Comparison of ENCODE assay signal across 10 mouse cellular contexts in genomic region chr10:75032395-75032794, GRCm38 (mm10). TPM values are rescaled to one million over a fixed set of nuclear protein-coding genes. Genes with fewer than 3 reads are reported as not detected.
A peak's percentile ranks its signal among the peaks of the same experiment; 100 is the strongest.
DNase-seq lines count a peak whose midpoint lies in the region; ATAC-seq lines count a peak whose summit lies in the region.
"Had no signal": no experiment of that assay in that cellular context is flagged by ENCODE, and none has a peak within 500 bp of the region (broad histone marks: within the 10 kb centered on the region; RNA-seq: fewer than 3 reads in every experiment).

Gene Rsph14, minus strand, starts transcription at chr10:75032586.

- H3K27me3 ChIP-seq in embryonic facial prominence, embryonic 13.5 days = no peaks in the 10 kb centered on the region

- peak; percentile 41 for DNase-seq in urinary bladder, postnatal 25 days (ENCODE audit: low spot score)
- DNase-seq in urinary bladder, adult 2 months (ENCODE audit: low spot score) = no peak
- peak; percentile 74 to 80 for DNase-seq in heart, postnatal 10 days
- DNase-seq in layer of hippocampus, adult 9-11 months = peak; percentile 86
- peak; percentile 63 to 71 for DNase-seq in lung, postnatal 4 days
- peak; percentile 93 to 94 for DNase-seq in right cerebral cortex, postnatal 10 days (ENCODE audit: low spot score in 2 of 2)

- H3K9ac ChIP-seq in embryonic facial prominence, embryonic 13.5 days = no peak within 1 kb of the TSS

- H3K27ac ChIP-seq in embryonic facial prominence, embryonic 13.5 days = no peak within 1 kb of the TSS

- H3K4me2 ChIP-seq in embryonic facial prominence, embryonic 13.5 days = peak within 1 kb of the TSS; percentile 37; the same call in 1 of the 2 replicates

- intact Hi-C loops in heart, postnatal 10 days (cut with DNase I) = no loop called here

- peaks cover 24% of the 10 kb centered on the region for H3K4me1 ChIP-seq in embryonic facial prominence, embryonic 13.5 days

- no peak; the same call in 1 of the 2 replicates for ATAC-seq in embryonic facial prominence, embryonic 13.5 days (ENCODE audit: insufficient number of reproducible peaks, insufficient read depth, low FRiP score, low TSS enrichment, low read depth)
- ATAC-seq in megakaryocyte, adult 5-6 weeks (ENCODE audit: poor library complexity, severe bottlenecking) = no peak

- 26% methylated on average over 10 of the region's 10 CpGs for WGBS in embryonic facial prominence, embryonic 13.5 days

- H3K4me3 ChIP-seq in embryonic facial prominence, embryonic 13.5 days = no peak within 1 kb of the TSS

- H3K36me3 ChIP-seq in embryonic facial prominence, embryonic 13.5 days = no peaks in the 10 kb centered on the region

- no peaks in the 10 kb centered on the region for H3K9me3 ChIP-seq in embryonic facial prominence, embryonic 13.5 days

RNA-seq across cellular contexts. Expression of gene Rsph14, which starts in this region (rescaled TPM):
- not detected in 2 replicates for polyA plus RNA-seq in urinary bladder, adult 2 months (2012; rRNA removed)
- polyA plus RNA-seq in embryonic facial prominence, embryonic 13.5 days (2015; fragmentation: Nextera tagmentation; extraction: Ambion mirVana) = 0.23 TPM in 1 of 2 replicates, not detected in the other
- not detected for total RNA-seq in heart, postnatal 10 days (2021)
- not detected in 2 replicates for total RNA-seq in megakaryocyte, adult 5-6 weeks (2015)
- not detected in 2 replicates for total RNA-seq in megakaryocyte, adult 5-6 weeks (2017)
- total RNA-seq: MEL had no signal
- polyA plus RNA-seq: large intestine, adult 2 months had no signal

Comparison
In these comparisons a context has a peak if more than half of its experiments do, and no peak if none do; other contexts are left out.
1. Peak in DNase-seq in heart, postnatal 10 days; RNA of the gene not detected or under 1 TPM.